Mouse (Mus musculus) urinary bladder, adult 2 months (tissue): ENCODE data around the gene Mpnd. TPM values are rescaled to one million over a fixed set of nuclear protein-coding genes. Genes with fewer than 3 reads are reported as not detected.
A peak's percentile ranks its signal among the peaks of the same experiment; 100 is the strongest.

Experiments used
- DNase-seq: peaks from one replicate; pipeline ENCODE4 v3.0.0; 2022; ENCODE audit warnings: low spot score
- polyA plus RNA-seq: library from polyadenylated mRNA; depleted of rRNA; stranded (reverse); fragments of >200 nt; gene quantifications from 2 replicates; pipeline ENCODE4 v1.2.3, GENCODE M21; 2012

Mpnd gene
- polyA plus RNA-seq, 1 experiment = 50.4 TPM

- no peak for DNase-seq
Observed at GRCm38 (mm10) chr17:55986030-55986961, 19.2 kb upstream of the Mpnd start, which contains the start of gene Fsd1. Gene Fsd1 (plus strand): TSS chr17:55986509.

- DNase-seq = no peak
Observed at GRCm38 (mm10) chr17:55990278-55990898, 15.1 kb upstream of the Mpnd start.

- DNase-seq = no peak
Observed at GRCm38 (mm10) chr17:55996007-55996406, 9.5 kb upstream of the Mpnd start.

GRCm38 (mm10) chr17:55999794-56000499, 5.6 kb upstream of the Mpnd start:
- DNase-seq = no peak

- no peak for DNase-seq
Observed at GRCm38 (mm10) chr17:56003000-56003399, 2.5 kb upstream of the Mpnd start.

- no peak for DNase-seq
Observed at GRCm38 (mm10) chr17:56006956-56007355, 1.4 kb downstream of the Mpnd start.

- no peak for DNase-seq
Observed at GRCm38 (mm10) chr17:56007444-56008355, 2.2 kb downstream of the Mpnd start.

- DNase-seq = peak; percentile 77
Observed at GRCm38 (mm10) chr17:56008356-56009087, 3.0 kb downstream of the Mpnd start.

- DNase-seq = peak; percentile 88
Observed at GRCm38 (mm10) chr17:56009088-56009961, 3.8 kb downstream of the Mpnd start.

GRCm38 (mm10) chr17:56009962-56010240, 4.4 kb downstream of the Mpnd start:
- no peak for DNase-seq

- DNase-seq = no peak
Observed at GRCm38 (mm10) chr17:56010255-56010654, 4.7 kb downstream of the Mpnd start.

- DNase-seq = peak; percentile 71
Observed at GRCm38 (mm10) chr17:56010681-56011080, 5.2 kb downstream of the Mpnd start.

- no peak for DNase-seq
Observed at GRCm38 (mm10) chr17:56011441-56011840, 5.9 kb downstream of the Mpnd start.

GRCm38 (mm10) chr17:56015293-56015692, 9.8 kb downstream of the Mpnd start:
- DNase-seq = no peak

GRCm38 (mm10) chr17:56016382-56016781, 10.9 kb downstream of the Mpnd start:
- no peak for DNase-seq

GRCm38 (mm10) chr17:56016793-56017785, 11.6 kb downstream of the Mpnd start:
- no peak for DNase-seq

- no peak for DNase-seq
Observed at GRCm38 (mm10) chr17:56017848-56018247, 12.3 kb downstream of the Mpnd start.

GRCm38 (mm10) chr17:56018347-56019131, 13.0 kb downstream of the Mpnd start:
- DNase-seq = no peak
